Mouse (Mus musculus) retina, embryonic 14.5 days (tissue): ENCODE measurements around the gene Aph1c.
"Not testable (repeated sequence)": the region's sequence is repeated elsewhere in the genome, so short reads cannot be mapped to it uniquely, and the experiment has no call there.

Experiments
- DNase-seq: peaks from one replicate; pipeline ENCODE4 v3.0.0-alpha.2; 2015; ENCODE audit warnings: low spot score

Gene Aph1c

DNA sequence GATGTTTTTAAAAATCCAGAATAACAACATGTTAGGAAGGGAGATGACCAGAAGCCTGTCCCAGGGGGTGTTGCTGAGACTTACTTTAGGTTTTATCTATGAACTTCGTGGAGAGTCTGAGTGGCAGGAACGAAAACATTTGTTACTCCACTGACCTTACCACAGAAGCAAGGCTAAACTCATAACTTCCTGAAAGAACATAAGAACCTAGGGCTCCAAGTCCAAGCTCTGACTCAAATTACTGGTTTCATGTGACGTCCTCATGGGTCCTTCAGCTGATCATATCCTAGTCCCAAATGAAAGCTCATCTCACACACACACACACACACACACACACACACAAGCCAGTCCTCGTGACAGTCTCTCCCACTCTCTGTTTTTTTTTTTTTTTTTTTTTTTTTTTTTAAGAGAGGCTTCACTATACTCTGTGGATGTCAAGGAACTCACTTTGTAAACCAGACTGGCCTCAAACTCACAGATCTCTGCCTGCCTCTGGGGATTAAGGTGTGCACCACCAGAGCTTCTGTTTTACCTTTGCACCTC lies 2.1 kb downstream of the Aph1c start:
- DNase-seq: no peak

DNA sequence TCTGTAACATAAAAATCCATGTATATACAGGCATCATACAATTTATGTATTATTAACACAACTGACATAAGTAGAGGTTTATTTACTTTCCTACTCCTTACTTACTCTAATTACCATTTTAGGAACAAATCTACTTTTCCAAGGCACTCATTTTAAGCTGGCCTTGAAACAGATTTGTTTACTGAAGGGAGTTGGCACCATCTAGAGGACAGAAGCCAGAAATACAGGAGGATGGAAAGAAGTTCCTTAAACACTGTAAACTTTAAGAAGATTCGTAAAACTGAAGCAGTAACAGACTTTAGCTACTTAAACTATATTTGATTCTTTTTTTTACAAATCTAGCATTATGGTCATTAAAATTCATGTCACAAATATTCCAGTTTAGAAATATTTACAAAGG lies 8.5 kb downstream of the Aph1c start:
- peak; percentile 79 for DNase-seq

DNA sequence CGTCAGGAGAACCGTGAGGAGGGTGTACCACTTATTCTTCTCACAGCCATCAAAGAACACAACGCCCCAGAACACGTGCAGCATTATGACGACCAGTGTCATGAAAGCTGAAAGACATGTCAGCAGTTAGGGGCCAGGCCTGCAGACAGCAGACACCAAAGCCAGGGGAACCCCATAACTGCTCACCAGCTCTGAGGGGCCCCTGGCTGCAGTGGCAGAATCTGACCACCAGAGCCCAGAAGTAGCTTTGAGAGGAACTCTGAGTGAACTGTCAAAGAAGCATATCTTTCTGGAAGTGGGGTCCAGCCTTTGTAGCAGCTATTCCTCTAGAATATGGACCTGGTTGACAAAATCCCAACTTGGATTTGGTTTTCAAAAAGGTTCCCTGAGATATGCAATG lies 12.3 kb downstream of the Aph1c start:
- not testable (repeated sequence) for DNase-seq

DNA sequence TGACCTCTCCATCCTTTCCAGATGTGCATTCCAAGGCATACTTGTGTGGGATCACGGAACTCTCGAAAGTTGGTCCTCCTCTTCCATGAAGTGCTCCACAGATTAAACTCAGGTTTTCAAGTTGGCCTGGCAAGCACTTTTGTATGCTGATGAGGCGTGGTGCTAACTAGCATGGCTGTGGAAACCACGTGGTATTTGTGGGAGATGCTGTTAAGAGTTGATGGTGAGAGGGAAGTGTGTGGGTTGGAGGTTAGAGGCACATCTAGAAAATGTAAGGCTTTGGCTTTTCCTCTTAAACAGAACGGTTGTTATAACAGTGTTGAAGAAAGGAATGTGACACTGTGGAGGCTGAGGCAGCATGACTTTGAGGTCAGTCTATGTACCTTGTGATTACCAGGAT lies 13.5 kb downstream of the Aph1c start:
- DNase-seq: no peak

DNA sequence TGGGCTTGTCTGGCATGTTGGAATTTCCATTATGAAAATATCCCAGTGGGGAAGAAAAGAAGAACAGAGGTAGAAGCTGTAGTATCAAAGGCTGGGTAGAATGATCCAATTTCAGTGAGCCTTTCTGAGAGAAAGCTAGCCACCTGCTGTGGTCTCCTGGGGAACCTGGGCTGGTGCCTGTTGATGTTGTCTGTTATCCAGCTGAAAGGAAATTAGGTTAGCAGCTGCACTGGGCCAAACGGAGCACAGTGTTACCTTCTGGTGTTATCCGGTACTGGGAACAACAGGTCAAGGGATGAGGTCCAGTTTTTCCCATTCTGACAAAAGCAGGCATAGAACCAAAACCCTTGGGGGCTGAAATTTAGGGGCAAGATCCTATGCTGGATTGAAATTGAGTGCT lies 21.1 kb downstream of the Aph1c start:
- DNase-seq: no peak

DNA sequence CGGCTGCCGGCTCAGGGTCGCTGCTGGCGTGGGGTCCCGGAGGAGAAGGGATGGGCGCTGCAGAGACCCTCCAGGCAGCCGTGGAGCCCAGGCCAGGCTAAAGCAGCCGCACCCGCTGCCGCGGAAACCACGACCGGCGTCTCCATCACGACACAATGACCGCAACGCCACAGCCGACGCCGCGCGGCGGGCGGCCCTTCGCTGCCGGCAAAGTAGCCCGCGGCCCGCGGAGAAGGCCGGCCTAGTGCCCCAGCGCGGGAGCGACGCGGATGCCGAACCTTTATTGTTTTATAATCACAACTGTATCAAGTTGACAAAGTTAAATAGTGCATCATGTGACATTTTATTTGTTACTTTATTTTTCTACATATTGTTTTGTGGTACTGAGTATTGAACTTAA lies 28.6 kb downstream of the Aph1c start:
- DNase-seq: peak; percentile 47

DNA sequence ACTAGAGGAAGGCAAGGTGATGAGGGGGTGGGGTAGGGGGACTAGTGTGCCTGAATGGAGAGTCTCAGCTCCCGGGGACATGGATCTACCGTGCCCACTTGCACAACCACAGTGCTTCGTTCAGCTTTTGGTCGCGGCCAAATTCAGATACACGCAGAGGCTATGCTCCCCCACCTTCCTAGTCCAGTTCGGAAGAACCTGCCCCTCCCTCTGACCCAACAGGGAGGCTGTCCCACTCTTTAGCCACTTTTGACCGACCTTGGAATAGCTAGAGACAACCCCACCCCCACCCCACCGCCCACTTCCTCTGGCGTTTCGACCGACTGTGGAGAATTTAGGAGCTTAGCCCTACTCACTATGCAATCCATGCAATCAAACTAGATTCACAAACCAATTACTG lies 32.6 kb downstream of the Aph1c start:
- no peak for DNase-seq

DNA sequence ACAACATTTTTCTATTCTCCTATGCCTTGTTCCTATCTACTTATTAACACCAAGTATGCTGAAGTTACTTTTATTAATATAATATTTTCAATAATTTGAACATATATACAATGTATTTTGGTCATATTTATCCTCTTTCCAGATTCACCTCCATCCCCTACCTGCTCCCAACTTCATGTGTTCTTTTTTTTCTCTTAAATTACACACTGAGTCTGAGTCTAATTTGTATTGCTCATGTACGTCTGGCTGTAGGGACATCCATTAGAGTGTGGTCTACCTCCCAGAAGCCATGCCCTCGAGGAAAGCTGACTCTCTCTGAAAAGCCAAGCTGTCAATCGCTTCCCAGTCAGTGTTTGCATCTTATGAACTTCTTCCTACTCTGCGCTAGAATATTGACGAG lies 37.8 kb downstream of the Aph1c start, which contains the start of gene Gm10647:
Gm10647 (plus strand) TSS at position 301 of the 400 bp plus-strand sequence.
- no peak for DNase-seq

DNA sequence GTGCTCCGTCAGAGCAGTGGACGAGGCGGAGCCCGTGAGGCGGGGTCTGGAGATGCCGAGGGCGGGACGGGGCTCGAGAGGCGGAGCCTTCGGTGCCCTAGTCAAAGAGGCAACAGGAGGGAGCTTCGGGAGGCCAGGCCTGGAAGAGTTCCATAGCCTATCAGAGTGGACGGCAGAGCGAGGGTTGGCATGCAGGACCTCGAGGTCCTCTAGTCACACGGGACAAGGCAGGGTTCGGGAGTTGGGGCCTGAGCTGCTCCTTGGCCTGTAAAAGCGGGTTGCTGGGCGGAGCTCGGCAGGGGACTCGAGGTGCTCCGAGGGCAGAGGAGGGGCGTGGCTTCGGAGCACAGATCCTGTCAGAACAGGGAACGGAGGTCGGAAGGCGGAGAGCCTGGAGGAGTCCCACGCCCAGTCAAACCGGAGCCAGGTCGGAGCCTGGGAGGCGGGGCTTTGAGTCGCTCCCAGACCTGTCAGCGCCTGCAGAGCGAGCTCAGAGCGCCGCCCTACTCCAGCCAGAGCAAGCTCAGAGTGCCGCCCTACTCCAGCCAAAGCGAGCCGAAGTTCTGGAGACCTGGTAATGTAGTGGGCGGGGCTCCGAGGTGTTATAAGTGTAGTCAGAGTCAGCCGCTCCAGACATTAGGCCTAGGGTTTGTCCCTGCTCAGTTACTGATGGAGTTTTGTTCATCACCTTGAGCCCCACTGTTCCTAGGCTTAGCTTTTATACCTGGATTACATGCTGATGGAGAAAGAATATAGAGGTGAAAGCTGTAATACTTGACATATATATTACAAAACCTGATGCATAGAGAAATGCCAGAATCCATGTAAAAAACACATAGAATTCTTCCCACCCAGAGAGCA lies 38.8 kb downstream of the Aph1c start, which contains the start of gene Aph1b:
Aph1b (minus strand) TSS at position 27 of the 861 bp plus-strand sequence.
- peak; percentile 97 for DNase-seq

DNA sequence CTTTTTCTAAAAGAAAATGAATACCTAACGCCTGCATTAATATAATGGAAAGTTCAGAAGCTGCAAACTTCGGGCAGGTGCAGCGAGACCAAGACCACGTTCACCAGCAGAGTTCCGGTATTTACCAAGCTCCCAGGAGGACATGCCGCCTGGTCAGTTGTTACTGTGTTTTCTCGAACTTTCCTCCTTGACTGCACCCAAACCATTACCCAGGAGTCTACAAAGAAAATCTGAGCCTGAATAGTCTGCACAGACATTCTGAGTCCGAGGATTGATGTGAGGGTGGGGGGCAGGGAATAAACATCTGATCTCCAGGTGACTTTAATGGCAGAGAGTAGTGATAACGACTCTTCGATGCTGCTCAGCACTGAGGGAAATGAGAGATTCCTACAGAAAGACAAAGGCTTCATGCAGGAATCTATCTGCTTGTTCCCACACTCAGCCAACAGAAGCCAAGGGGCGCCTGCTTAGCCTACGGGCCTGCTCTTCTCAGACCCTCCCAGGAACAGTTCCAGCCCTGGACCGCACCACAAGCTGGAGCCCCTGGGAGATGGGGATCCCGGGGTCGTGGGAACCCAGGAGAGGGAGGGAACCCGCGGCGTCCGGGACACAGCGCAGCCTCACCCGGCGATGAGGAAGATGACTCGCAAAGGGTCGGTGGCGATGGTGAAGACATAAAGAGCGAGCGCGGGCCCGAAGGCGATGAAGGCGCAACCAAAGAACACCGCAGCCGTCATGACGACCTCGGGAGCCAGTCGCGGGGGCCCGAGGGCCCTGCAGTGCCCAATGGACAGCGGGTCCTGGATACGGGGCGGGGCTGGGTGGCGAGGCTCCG lies 39.7 kb downstream of the Aph1c start:
- DNase-seq: no peak

DNA sequence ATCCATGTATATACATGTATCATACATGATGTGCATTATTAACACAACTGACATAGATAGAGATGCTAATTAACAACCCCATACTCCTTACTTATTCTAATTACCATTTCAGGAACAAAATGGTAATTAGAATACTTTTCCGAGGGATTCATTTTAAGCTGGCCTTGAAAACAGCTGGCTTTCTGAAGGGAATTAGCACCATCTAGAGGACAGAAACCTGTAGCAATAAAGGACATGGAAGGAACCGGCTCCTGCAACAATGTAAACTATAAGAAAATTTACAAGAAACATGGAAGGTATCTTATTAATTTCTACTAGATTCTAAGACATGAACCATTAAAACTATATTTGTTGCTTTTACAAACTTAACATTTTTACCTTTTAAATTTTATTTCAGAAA lies 46.7 kb downstream of the Aph1c start:
- peak; percentile 77 for DNase-seq

DNA sequence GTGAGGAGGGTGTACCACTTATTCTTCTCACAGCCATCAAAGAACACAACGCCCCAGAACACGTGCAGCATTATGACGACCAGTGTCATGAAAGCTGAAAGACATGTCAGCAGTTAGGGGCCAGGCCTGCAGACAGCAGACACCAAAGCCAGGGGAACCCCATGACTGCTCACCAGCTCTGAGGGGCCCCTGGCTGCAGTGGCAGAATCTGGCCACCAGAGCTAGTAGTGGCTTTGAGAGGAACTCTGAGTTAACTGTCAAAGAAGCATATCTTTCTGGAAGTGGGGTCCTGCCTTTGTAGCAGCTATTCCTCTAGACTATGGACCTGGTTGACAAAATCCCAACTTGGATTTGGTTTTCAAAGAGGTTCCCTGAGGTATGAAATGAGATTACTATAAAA lies 50.0 kb downstream of the Aph1c start:
- DNase-seq: not testable (repeated sequence)

DNA sequence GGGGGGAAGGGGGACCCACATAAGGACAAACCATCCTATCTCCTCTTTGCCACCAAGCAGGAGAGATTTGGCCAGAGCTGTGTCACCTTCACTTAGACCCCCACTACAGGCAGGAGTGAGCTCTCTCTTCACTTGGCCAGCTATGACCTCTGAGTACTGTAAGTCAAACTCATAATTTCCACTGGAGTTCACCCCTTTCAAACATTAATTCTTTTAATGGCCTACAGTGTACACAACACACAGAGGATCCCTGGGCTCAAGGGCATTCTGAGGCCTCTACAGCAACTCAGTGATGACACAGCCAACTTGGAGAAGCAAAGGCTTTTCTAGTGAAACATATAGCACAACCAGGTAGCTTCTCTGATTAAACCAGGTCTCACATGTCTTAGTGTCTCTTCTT lies 63.8 kb downstream of the Aph1c start:
- no peak for DNase-seq

DNA sequence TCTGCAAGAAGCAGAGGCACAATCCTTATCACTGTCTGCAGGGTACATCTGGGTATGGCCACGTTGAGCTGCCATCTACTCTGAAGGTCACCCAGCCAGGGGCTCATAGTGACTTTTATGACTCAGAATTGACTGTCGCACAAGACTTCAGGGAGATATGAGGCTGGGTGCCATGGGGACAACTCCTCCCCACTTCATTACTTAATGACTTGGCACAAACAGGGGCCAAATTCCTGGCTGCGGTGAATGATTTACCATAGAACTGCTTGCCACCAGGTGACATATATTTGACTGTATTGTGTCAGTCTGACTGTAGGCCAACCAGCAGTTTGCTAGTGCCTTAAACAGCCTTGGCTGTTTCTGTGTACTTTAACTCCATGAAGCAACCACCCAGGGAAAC lies 65.3 kb downstream of the Aph1c start:
- no peak for DNase-seq

DNA sequence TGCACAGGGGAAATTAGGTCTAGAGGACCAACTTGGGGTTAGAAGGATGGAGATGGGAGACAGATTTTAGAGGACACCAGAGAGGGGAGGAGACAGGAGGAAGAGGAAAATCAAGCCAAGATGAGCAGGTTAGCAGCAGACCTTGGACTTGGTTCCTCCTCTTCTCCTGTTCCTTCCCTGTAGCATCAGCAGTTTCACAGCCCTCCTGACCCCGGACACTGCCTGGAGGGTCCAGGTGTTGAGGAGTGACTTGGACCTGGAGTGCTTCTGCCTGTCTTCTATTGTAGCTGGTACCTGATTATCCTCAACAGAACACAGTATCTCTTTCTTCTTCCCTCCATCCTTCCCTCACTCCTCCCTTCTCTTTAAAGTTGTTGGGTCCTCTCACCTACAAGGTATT lies 65.8 kb downstream of the Aph1c start:
- no peak for DNase-seq
